Mouse (Mus musculus) stomach, embryonic 15.5 days (tissue): ENCODE measurements around the gene Hmgn2. TPM values are rescaled to one million over a fixed set of nuclear protein-coding genes. Genes with fewer than 3 reads are reported as not detected.

ENCODE experiments used
- ATAC-seq: fragments of 200-750 bp; cut with Nextera tagmentation; 2 replicates; pipeline ENCODE4 v1.8.0; 2017; ENCODE audit warnings: low read depth, moderate number of reproducible peaks, moderate TSS enrichment; ENCODE audit not compliant: insufficient read depth, low FRiP score
- H3K27ac ChIP-seq: fragments of 300-500 bp; sonication (generic); 2 replicates; pipeline ENCODE4 v1.5.1; 2015; ENCODE audit warnings: mild to moderate bottlenecking, inconsistent platforms
- H3K27me3 ChIP-seq: fragments of 300-500 bp; sonication (generic); replicated peaks from 2 replicates; pipeline ENCODE4 v1.6.1; 2015; ENCODE audit warnings: inconsistent platforms
- H3K36me3 ChIP-seq: fragments of 300-500 bp; sonication (generic); 2 replicates; pipeline ENCODE4 v1.6.1; 2015; ENCODE audit warnings: inconsistent platforms
- H3K4me1 ChIP-seq: fragments of 300-500 bp; sonication (generic); 2 replicates; pipeline ENCODE4 v1.6.1; 2015; ENCODE audit warnings: inconsistent platforms
- H3K4me2 ChIP-seq: fragments of 300-500 bp; sonication (generic); 2 replicates; pipeline ENCODE4 v1.6.1; 2015; ENCODE audit warnings: mild to moderate bottlenecking, inconsistent platforms
- H3K4me3 ChIP-seq: fragments of 300-500 bp; sonication (generic); replicated peaks from 2 replicates; pipeline ENCODE4 v1.5.1; 2015; ENCODE audit warnings: inconsistent platforms
- H3K9ac ChIP-seq: fragments of 300-500 bp; sonication (generic); 2 replicates; pipeline ENCODE4 v1.6.1; 2015; ENCODE audit warnings: inconsistent platforms
- H3K9me3 ChIP-seq: fragments of 300-500 bp; sonication (generic); 2 replicates; pipeline ENCODE4 v1.6.1; 2016; ENCODE audit warnings: inconsistent platforms
- WGBS: fragments of 180-500 bp; shearing (Covaris S2); methylation state at CpG from one replicate; pipeline ENCODE4 v1.1.7; 2015; 5-methylcytosine and 5-hydroxymethylcytosine counted together
- polyA plus RNA-seq: library from polyadenylated mRNA; unstranded; fragments of >200 nt; fragmentation: Nextera tagmentation; extraction: Ambion mirVana; gene quantifications from 2 replicates; pipeline ENCODE4 v1.2.1, GENCODE M21; 2015

The Hmgn2 gene
- polyA plus RNA-seq = 1,858 and 2,056 TPM in 2 replicates

- Histone ChIP-seq H3K9ac (peak within 1 kb of the TSS; percentile 92), H3K4me3 (peak within 1 kb of the TSS; percentile 75), H3K36me3 (peaks cover 22% of the 10 kb centered on the region), H3K4me1 (peaks cover 17% of the 10 kb centered on the region), H3K27me3 (no peaks in the 10 kb centered on the region), H3K9me3 (no peaks in the 10 kb centered on the region), H3K4me2 (peak within 1 kb of the TSS; percentile 97), H3K27ac (peak within 1 kb of the TSS; percentile 100)
- WGBS = under 1% methylated on average over 42 of the region's 42 CpGs
- peak; percentile 75 for ATAC-seq
These were observed at the start of gene Hmgn2 for GRCm38 (mm10) chr4:133968150-133968921. Hmgn2 (minus strand) TSS chr4:133968650.

DNA sequence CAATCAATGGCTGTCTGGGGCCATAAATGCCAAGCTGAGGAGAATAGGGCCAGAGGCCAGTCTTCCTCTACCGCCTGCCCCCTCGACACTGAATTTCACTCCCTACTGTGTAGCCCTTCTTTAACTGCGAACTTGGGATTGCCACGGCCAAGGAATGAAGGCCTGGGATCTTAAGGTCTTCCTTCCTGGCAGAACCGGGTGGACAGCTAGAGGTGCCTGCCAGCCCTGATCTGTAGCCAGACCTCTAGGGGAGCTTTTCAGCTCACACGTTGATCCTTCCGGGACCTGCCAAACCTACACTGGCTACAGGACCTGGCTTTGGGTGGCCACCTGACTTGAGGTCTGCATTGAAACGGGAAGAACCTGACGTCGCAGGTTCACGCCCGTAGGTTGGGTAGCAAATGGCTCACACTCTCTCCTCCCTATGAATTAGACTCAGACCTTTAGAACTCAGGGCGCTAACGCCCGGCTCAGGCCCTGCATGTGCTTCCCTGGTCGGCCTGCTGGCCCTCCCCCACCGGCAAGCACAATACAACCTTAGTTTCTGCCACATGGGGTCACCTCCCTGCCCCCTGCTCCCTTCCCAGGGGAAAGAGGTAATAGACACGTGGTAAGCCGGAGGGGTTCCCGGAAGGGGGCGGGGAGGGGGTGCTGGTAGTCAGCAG, 48.9 kb upstream of the Hmgn2 start:
- no peak for ATAC-seq
- Histone ChIP-seq H3K27me3 (peaks cover 40% of the 10 kb centered on the region), H3K9ac (no peak overlapping the region), H3K4me3 (no peak overlapping the region), H3K9me3 (no peaks in the 10 kb centered on the region), H3K36me3 (no peaks in the 10 kb centered on the region), H3K4me1 (peaks cover 23% of the 10 kb centered on the region), H3K27ac (no peak overlapping the region), H3K4me2 (peak overlapping the region; percentile 41)
- WGBS = 6% methylated on average over 21 of the region's 21 CpGs

DNA sequence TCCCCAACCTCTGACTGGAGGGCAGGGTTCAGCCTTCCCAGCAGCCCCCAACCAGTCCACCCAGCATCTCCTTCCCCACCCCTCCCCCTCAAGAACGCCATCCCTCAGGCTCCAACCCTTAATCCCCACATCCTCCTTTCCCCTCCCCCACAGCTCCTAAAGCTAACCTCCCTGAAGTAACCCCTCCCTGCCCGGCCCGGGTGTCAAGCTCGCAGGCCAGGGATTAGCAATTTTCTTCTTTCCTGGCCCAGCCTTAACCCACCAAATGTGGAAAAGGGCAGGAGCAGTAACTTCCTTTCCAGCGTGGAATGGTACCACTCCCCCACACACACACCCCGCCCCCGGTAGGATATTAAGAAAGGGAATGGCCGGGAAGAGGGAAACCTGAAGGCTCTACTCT, 48.3 kb upstream of the Hmgn2 start:
- no peaks in the 10 kb centered on the region for H3K9me3 ChIP-seq
- H3K4me3 ChIP-seq = no peak overlapping the region
- no peak overlapping the region for H3K4me2 ChIP-seq
- H3K36me3 ChIP-seq = no peaks in the 10 kb centered on the region
- H3K27ac ChIP-seq = no peak overlapping the region
- H3K27me3 ChIP-seq = peaks cover 40% of the 10 kb centered on the region
- 7% methylated on average over 8 of the region's 8 CpGs for WGBS
- no peak overlapping the region for H3K9ac ChIP-seq
- peaks cover 23% of the 10 kb centered on the region for H3K4me1 ChIP-seq
- ATAC-seq = no peak

DNA sequence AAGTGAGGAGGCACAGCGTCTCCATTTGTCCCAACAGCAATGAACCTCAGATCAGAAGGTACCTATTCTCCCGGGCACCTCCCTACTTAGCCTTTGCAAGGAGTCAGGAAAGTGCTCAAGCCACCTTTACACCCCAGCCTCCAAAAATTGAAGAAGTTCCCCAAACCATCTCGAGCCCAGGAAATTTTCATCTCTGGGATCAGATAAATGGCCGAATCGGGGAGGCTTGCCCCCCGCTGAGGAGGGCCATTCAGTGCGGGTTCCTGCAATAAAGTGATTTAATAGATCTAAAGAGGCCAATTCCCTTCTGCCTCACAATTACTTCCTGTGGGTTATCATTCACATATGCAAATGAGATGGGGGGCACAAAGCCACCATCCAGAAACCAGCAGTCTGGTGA, 47.8 kb upstream of the Hmgn2 start:
- Histone ChIP-seq H3K4me2 (no peak overlapping the region), H3K27me3 (peaks cover 40% of the 10 kb centered on the region), H3K4me3 (no peak overlapping the region), H3K9ac (no peak overlapping the region), H3K4me1 (peaks cover 23% of the 10 kb centered on the region), H3K27ac (no peak overlapping the region), H3K9me3 (no peaks in the 10 kb centered on the region), H3K36me3 (no peaks in the 10 kb centered on the region)
- WGBS = 14% methylated on average over 7 of the region's 7 CpGs
- ATAC-seq = no peak

DNA sequence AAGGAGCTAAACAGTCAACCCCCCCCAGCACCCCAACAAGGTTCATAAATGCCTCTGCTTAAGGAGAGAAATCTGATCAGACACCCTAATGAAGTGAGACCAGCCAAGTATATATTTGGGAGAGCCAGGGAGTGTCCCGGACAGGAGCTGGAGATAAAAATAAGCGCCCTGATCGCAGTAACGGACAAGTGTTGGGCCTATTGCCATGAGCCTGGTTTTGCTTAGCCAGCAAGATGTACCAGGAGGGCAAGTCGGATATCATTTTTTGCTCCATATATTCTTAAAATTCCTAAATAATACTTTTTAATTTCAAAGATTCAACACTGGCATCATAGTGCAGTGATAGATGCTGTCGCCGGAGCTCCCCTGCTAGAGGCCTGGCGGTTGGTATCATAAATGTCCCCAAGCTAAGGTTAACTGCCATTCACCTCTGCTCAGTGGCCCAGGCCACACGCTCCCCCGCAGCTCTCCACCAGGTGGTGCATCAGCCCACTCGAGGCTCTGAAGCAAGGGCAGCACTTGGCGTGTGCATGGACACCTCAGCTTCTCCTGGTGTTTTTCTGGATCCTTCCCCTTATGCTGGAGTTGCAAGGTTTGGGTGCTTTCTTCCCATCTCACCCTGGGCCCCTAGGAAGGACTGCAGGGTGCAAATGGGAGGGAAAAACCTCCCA, 44.5 kb upstream of the Hmgn2 start:
- H3K9ac ChIP-seq = no peak overlapping the region
- no peak overlapping the region for H3K4me3 ChIP-seq
- H3K4me1 ChIP-seq = peaks cover 13% of the 10 kb centered on the region
- peaks cover 19% of the 10 kb centered on the region for H3K27me3 ChIP-seq
- no peak overlapping the region for H3K4me2 ChIP-seq
- H3K36me3 ChIP-seq = no peaks in the 10 kb centered on the region
- no peak overlapping the region for H3K27ac ChIP-seq
- WGBS = 50% methylated on average over 12 of the region's 12 CpGs
- no peak for ATAC-seq
- H3K9me3 ChIP-seq = no peaks in the 10 kb centered on the region

DNA sequence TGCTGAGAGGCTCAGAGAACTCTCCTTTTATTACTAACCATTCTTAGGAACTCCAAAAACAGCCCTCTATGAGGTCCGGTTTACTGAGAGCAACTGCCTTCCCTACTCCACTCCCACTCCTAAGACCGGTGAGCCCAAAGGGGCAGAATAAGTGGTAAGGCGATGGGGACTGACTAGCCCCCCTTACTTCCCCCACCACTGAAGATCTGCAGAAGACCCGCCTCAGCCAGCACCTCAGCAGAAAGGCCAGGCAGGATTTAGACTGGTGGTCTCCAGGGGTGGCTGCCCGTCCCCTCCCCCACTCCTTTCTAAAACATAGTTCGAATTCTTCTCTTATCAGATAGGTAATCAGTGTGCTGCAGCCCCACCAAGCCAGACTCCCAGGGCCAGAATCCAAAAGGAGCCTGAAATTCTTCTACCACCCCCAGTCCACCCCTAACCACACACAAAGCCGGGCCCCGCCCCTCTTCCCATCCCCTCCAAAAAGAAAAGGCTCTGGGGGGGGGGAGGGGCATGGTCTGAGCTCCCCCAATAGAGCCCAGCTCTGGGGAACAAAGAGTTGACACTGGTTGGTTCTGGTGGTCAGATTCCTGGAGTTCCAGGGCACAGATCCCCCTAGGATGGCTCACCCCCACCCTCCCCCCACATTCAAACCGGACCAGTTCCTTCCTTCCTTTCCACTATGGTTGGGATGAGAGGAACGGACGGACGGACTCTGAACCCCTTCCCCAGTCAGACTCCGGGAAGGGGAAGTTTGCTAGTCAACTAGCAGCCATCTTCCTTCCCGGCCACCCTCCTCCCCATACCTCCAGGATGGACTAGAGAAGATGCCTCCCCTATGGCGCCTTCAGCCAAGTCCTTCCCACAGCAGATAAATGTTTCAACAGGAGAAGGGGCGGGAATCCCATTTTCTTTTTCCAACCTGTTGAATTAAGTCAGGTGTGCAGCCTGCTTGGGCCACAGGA, 43.3 kb upstream of the Hmgn2 start:
- Histone ChIP-seq H3K9ac (no peak overlapping the region), H3K27ac (no peak overlapping the region), H3K36me3 (no peaks in the 10 kb centered on the region), H3K4me1 (peaks cover 2% of the 10 kb centered on the region; the same call in 1 of the 2 replicates), H3K9me3 (no peaks in the 10 kb centered on the region), H3K27me3 (peaks cover 6% of the 10 kb centered on the region; the same call in 1 of the 2 replicates), H3K4me3 (no peak overlapping the region), H3K4me2 (no peak overlapping the region)
- 13% methylated on average over 16 of the region's 16 CpGs for WGBS
- ATAC-seq = no peak

DNA sequence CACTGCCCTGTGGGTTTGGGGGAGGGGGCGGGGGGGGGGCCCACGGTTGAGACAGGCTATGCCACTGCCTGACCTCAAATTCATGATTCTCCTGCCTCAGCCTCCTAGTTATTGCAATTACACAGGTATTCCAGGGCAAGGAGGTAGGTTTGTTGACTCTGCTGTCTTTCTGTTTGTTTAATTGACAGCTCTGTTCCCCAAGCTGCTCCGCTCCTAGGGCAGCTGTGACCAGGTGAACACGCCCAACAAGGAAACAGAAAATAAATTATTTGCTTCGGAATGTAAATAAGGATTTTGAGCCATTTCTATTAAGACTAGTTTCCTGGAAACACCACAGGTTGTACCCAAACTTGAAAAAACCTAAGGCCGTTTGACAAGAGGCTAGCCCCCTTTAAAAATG, 41.3 kb upstream of the Hmgn2 start:
- H3K27ac ChIP-seq = peak overlapping the region; percentile 57; the same call in 1 of the 2 replicates
- no peak overlapping the region for H3K9ac ChIP-seq
- no peak overlapping the region for H3K4me2 ChIP-seq
- H3K27me3 ChIP-seq = no peaks in the 10 kb centered on the region
- H3K4me1 ChIP-seq = no peaks in the 10 kb centered on the region
- H3K9me3 ChIP-seq = no peaks in the 10 kb centered on the region
- 49% methylated on average over 6 of the region's 6 CpGs for WGBS
- peak; percentile 52; the same call in 1 of the 2 replicates for ATAC-seq
- H3K4me3 ChIP-seq = no peak overlapping the region
- no peaks in the 10 kb centered on the region for H3K36me3 ChIP-seq

DNA sequence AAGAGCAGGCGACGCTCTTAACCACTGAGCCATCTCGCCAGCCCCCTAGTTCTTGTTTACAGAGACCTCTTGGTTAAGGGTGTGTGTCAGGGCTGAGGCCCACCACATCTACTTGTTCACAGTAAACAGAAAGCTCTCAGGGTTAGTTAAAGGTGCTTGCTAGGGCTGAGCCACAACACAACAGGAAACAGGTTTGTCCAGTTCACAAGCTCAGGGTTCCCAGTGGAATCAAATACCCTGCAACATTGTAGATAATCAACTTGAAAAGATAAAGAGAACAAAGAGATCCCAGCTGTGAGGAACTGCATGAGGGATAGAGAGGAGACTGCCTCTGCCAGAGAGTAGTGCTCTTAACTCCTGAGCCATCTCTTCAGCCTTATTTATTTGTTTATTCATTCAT, 38.4 kb upstream of the Hmgn2 start:
- Histone ChIP-seq H3K4me2 (no peak overlapping the region), H3K4me3 (no peak overlapping the region), H3K9me3 (no peaks in the 10 kb centered on the region), H3K4me1 (no peaks in the 10 kb centered on the region), H3K27ac (no peak overlapping the region), H3K9ac (no peak overlapping the region), H3K36me3 (no peaks in the 10 kb centered on the region), H3K27me3 (no peaks in the 10 kb centered on the region)
- ATAC-seq = no peak
- WGBS = 71% methylated on average over 3 of the region's 3 CpGs

- H3K27me3 ChIP-seq = no peaks in the 10 kb centered on the region
- H3K9me3 ChIP-seq = no peaks in the 10 kb centered on the region
- no peaks in the 10 kb centered on the region for H3K36me3 ChIP-seq
- H3K4me3 ChIP-seq = no peak overlapping the region
- H3K9ac ChIP-seq = no peak overlapping the region
- H3K4me2 ChIP-seq = no peak overlapping the region
- no peak overlapping the region for H3K27ac ChIP-seq
- H3K4me1 ChIP-seq = 0 out of 2 replicates have a peak, but pooled peaks cover 3% of the 10 kb centered on the region
- 81% methylated on average over 12 of the region's 12 CpGs for WGBS
- ATAC-seq = no peak
These were observed 37.3 kb upstream of the Hmgn2 start for GRCm38 (mm10) chr4:134005581-134006358.

DNA sequence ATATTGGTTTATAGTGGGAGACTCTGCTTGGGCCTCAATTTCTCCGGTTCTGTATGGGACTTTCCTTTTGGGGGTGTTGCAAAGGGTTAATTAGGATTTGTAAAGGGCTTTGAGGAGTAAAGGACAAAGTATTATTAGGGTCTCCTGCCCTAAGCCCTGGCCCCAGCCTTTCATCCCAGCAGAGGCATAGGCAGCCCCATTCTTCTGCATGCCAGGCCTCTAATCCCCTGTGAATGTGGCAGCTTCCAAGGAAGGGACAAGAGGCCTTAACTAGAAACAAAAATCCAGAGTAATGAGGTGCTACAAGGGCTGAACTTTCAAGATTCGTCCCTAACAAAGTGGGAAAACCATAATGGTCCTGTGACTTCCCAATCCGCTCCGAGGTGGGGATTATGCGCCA, 34.5 kb upstream of the Hmgn2 start:
- WGBS = 72% methylated on average over 5 of the region's 5 CpGs
- H3K27me3 ChIP-seq = no peaks in the 10 kb centered on the region
- H3K4me2 ChIP-seq = no peak overlapping the region
- H3K4me1 ChIP-seq = 0 out of 2 replicates have a peak, but pooled peaks cover 8% of the 10 kb centered on the region
- no peaks in the 10 kb centered on the region for H3K36me3 ChIP-seq
- H3K4me3 ChIP-seq = no peak overlapping the region
- H3K9ac ChIP-seq = no peak overlapping the region
- ATAC-seq = no peak
- no peak overlapping the region for H3K27ac ChIP-seq
- no peaks in the 10 kb centered on the region for H3K9me3 ChIP-seq
